Mouse (Mus musculus): Measurements from ENCODE around the gene Ank3.

DNA sequence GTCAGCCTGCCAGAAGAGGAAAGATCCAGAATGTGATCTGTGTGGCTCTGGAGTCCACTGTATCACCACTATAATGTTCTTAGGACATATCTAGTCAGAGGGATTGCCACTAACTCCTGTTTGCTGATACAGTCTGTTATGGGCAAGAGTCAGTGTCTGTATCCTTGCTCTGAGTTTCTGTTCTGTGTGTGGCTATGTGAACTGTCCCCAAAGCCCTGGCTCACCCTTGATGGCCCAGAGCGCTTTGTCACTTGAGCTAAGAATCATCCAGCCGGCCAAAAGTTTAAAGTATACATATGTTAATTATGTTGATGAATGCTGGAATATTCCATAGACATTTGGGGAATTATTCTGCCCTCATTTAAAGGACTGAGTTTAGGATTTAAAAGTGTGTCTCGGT lies 202.9 kb downstream of the Ank3 start:
- TF ChIP-seq CTCF (IDR thresholded peaks at IDR 0.05; ENCODE audit: low read depth) = no peak
- TF ChIP-seq EP300 (IDR thresholded peaks at IDR 0.05; ENCODE audit: low read depth) = no peak

Data from liver, postnatal 0 days (tissue).